Mouse (Mus musculus) ES-Bruce4 (cell line): ENCODE results near the gene Serinc3.

Source experiments
- CTCF ChIP-seq: IDR thresholded peaks from one replicate; pipeline ENCODE4 v1.8.1; 2011; ENCODE audit warnings: low read depth, low read length
- POLR2A ChIP-seq: IDR thresholded peaks from one replicate; pipeline ENCODE4 v1.8.1; 2011; ENCODE audit warnings: low read length; ENCODE audit not compliant: insufficient read depth

DNA sequence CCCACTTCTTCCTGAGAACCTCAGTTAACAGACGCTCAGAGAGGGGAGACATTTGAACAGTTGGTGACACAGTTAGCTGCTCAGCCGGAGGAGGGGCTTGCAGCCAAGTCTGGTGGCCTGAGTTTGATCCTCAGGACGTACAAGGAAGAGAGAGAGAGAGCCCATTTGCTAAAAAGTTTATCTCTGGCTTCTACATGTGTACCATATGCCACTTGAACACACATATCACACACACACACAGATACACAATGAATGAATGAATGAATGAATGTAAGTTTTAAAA lies 48.1 kb downstream of the Serinc3 start:
- TF ChIP-seq CTCF (no peak), POLR2A (no peak)
